Mouse (Mus musculus) kidney, postnatal 0 days (tissue): ENCODE measurements around the gene Eef2kmt. TPM values are rescaled to one million over a fixed set of nuclear protein-coding genes. Genes with fewer than 3 reads are reported as not detected.
A peak's percentile ranks its signal among the peaks of the same experiment; 100 is the strongest.

Experiments used
- ATAC-seq: fragments of 200-750 bp; cut with Nextera tagmentation; replicated peaks from 2 replicates; pipeline ENCODE4 v1.8.0; 2017; ENCODE audit warnings: low read depth, moderate number of reproducible peaks, moderate TSS enrichment, moderate library complexity; ENCODE audit not compliant: low FRiP score
- DNase-seq: peaks from one replicate; pipeline ENCODE4 v3.0.0-alpha.2; 2016; ENCODE audit warnings: low spot score
- H3K27ac ChIP-seq: fragments of 300-500 bp; sonication (generic); 2 replicates; pipeline ENCODE4 v1.5.1; 2014; ENCODE audit warnings: mild to moderate bottlenecking
- H3K27me3 ChIP-seq: fragments of 300-500 bp; sonication (generic); 2 replicates; pipeline ENCODE4 v1.6.1; 2014; ENCODE audit warnings: low read length, mixed read lengths; ENCODE audit not compliant: insufficient read depth
- H3K36me3 ChIP-seq: fragments of 300-500 bp; sonication (generic); 2 replicates; pipeline ENCODE4 v1.6.1; 2014; ENCODE audit warnings: low read length, mixed read lengths; ENCODE audit not compliant: insufficient read depth
- H3K4me1 ChIP-seq: fragments of 300-500 bp; sonication (generic); replicated peaks from 2 replicates; pipeline ENCODE4 v1.6.1; 2014; ENCODE audit warnings: antibody characterized with exemption, low read length, mixed read lengths; ENCODE audit not compliant: insufficient read depth
- H3K4me2 ChIP-seq: fragments of 300-500 bp; sonication (generic); 2 replicates; pipeline ENCODE4 v1.6.1; 2014; ENCODE audit warnings: mild to moderate bottlenecking, low read length, moderate library complexity, mixed read lengths
- H3K4me3 ChIP-seq: fragments of 300-500 bp; sonication (generic); replicated peaks from 2 replicates; pipeline ENCODE4 v1.5.1; 2014; ENCODE audit warnings: low read depth, low read length
- H3K9ac ChIP-seq: fragments of 300-500 bp; sonication (generic); 2 replicates; pipeline ENCODE4 v1.6.1; 2014; ENCODE audit warnings: low read depth, low read length
- H3K9me3 ChIP-seq: fragments of 300-500 bp; sonication (generic); replicated peaks from 2 replicates; pipeline ENCODE4 v1.6.1; 2016; ENCODE audit warnings: low read length, inconsistent platforms, mixed read lengths
- CTCF ChIP-seq: IDR thresholded peaks from 2 replicates; pipeline ENCODE4 v1.5.1; 2016; ENCODE audit warnings: antibody characterized with exemption, low read depth, mild to moderate bottlenecking, moderate library complexity
- WGBS: fragments of 180-500 bp; shearing (Covaris S2); extraction: QIAGEN DNeasy Blood & Tissue Kit; methylation state at CpG from one replicate; pipeline ENCODE4 v1.1.7; 2014; 5-methylcytosine and 5-hydroxymethylcytosine counted together
- polyA plus RNA-seq: library from polyadenylated mRNA; unstranded; fragments of >200 nt; fragmentation: Nextera tagmentation; extraction: Ambion mirVana; gene quantifications from 2 replicates; pipeline ENCODE4 v1.2.1, GENCODE M21; 2015

The Eef2kmt gene
- 30.9 and 32.6 TPM in 2 replicates for polyA plus RNA-seq

- H3K27ac ChIP-seq, result peak within 1 kb of the TSS; percentile 78
- 1% methylated on average over 54 of the region's 57 CpGs for WGBS
- peak within 1 kb of the TSS; percentile 64 for H3K4me3 ChIP-seq
- peak within 1 kb of the TSS; percentile 80 for H3K9ac ChIP-seq
- 0 out of 2 replicates have a peak, but pooled peaks cover under 1% of the 10 kb centered on the region for H3K36me3 ChIP-seq
- H3K4me2 ChIP-seq, result peak within 1 kb of the TSS; percentile 65
- no peaks in the 10 kb centered on the region for H3K9me3 ChIP-seq
- TF ChIP-seq CTCF, result peak; percentile 79
- H3K4me1 ChIP-seq, result 0 out of 2 replicates have a peak, but pooled peaks cover 5% of the 10 kb centered on the region
- H3K27me3 ChIP-seq, result no peaks in the 10 kb centered on the region
- DNase-seq, result peak; percentile 100
- ATAC-seq, result peak; percentile 96
Observed at GRCm38 (mm10) chr16:5255779-5256496, at the start of gene Eef2kmt. TSS of gene Eef2kmt (minus strand) at chr16:5255983.

- ATAC-seq, result no peak
- WGBS, result 66% methylated on average over 5 of the region's 5 CpGs
Observed at GRCm38 (mm10) chr16:5295238-5295637, 39.5 kb upstream of the Eef2kmt start.

GRCm38 (mm10) chr16:5285376-5285775 is 29.6 kb upstream of the Eef2kmt start:
- Histone ChIP-seq H3K36me3 (no peaks in the 10 kb centered on the region), H3K4me2 (no peak overlapping the region), H3K4me3 (no peak overlapping the region), H3K9me3 (no peaks in the 10 kb centered on the region), H3K27me3 (no peaks in the 10 kb centered on the region), H3K4me1 (no peaks in the 10 kb centered on the region), H3K9ac (no peak overlapping the region), H3K27ac (no peak overlapping the region)
- ATAC-seq, result no peak
- TF ChIP-seq CTCF, result no peak
- DNase-seq, result no peak
- WGBS, result 58% methylated on average over 3 of the region's 3 CpGs

More at GRCm38 (mm10) chr16:5295238-5295637, 39.5 kb upstream of the Eef2kmt start:
- H3K27ac ChIP-seq, result no peak overlapping the region
- H3K4me2 ChIP-seq, result no peak overlapping the region
- no peaks in the 10 kb centered on the region for H3K36me3 ChIP-seq
- TF ChIP-seq CTCF, result no peak
- H3K4me3 ChIP-seq, result no peak overlapping the region
- DNase-seq, result no peak
- H3K4me1 ChIP-seq, result no peaks in the 10 kb centered on the region
- H3K27me3 ChIP-seq, result no peaks in the 10 kb centered on the region
- H3K9me3 ChIP-seq, result no peaks in the 10 kb centered on the region
- H3K9ac ChIP-seq, result no peak overlapping the region

- 94% methylated on average over 9 of the region's 9 CpGs for WGBS
- no peak for ATAC-seq
- Histone ChIP-seq H3K4me1 (no peaks in the 10 kb centered on the region), H3K9ac (no peak overlapping the region), H3K27me3 (no peaks in the 10 kb centered on the region), H3K4me2 (no peak overlapping the region), H3K27ac (no peak overlapping the region), H3K36me3 (no peaks in the 10 kb centered on the region), H3K4me3 (no peak overlapping the region), H3K9me3 (no peaks in the 10 kb centered on the region)
- no peak for DNase-seq
- no peak for TF ChIP-seq CTCF
Observed at GRCm38 (mm10) chr16:5282686-5283085, 26.9 kb upstream of the Eef2kmt start.

GRCm38 (mm10) chr16:5279571-5280222 is 23.9 kb upstream of the Eef2kmt start:
- WGBS, result 80% methylated on average over 5 of the region's 5 CpGs
- no peaks in the 10 kb centered on the region for H3K36me3 ChIP-seq
- no peak for TF ChIP-seq CTCF
- no peak overlapping the region for H3K4me3 ChIP-seq
- H3K27ac ChIP-seq, result no peak overlapping the region
- ATAC-seq (no peak), DNase-seq (no peak)
- H3K27me3 ChIP-seq, result no peaks in the 10 kb centered on the region
- no peak overlapping the region for H3K4me2 ChIP-seq
- no peaks in the 10 kb centered on the region for H3K9me3 ChIP-seq
- H3K9ac ChIP-seq, result no peak overlapping the region
- H3K4me1 ChIP-seq, result no peaks in the 10 kb centered on the region

- WGBS, result 82% methylated on average over 3 of the region's 3 CpGs
- H3K9me3 ChIP-seq, result no peaks in the 10 kb centered on the region
Observed at GRCm38 (mm10) chr16:5272371-5272770, 16.6 kb upstream of the Eef2kmt start.

More at GRCm38 (mm10) chr16:5272371-5272770, 16.6 kb upstream of the Eef2kmt start:
- Histone ChIP-seq H3K36me3 (no peaks in the 10 kb centered on the region), H3K27ac (no peak overlapping the region), H3K4me3 (no peak overlapping the region), H3K9ac (no peak overlapping the region), H3K27me3 (no peaks in the 10 kb centered on the region), H3K4me2 (no peak overlapping the region), H3K4me1 (no peaks in the 10 kb centered on the region)
- DNase-seq, result no peak
- ATAC-seq, result no peak
- TF ChIP-seq CTCF, result no peak
